Mouse (Mus musculus) layer of hippocampus, adult 2 months (tissue): Measurements from ENCODE around the gene Smpdl3b. TPM values are rescaled to one million over a fixed set of nuclear protein-coding genes. Genes with fewer than 3 reads are reported as not detected.
"Not testable (repeated sequence)": the region's sequence is repeated elsewhere in the genome, so short reads cannot be mapped to it uniquely, and the experiment has no call there.

ENCODE experiments used
- DNase-seq, 2 experiments: peaks; one replicate each; pipeline ENCODE4 v3.0.0; 2022; ENCODE audit warnings: low spot score in 2 of 2
- H3K27ac ChIP-seq: fragments of 200-600 bp; 2 replicates; pipeline ENCODE4 v1.8.1; 2022
- H3K4me3 ChIP-seq: fragments of 200-600 bp; 2 replicates; pipeline ENCODE4 v1.8.1; 2022; ENCODE audit warnings: mild to moderate bottlenecking
- CTCF ChIP-seq: fragments of 200-600 bp; conservative IDR thresholded peaks from 2 replicates; pipeline ENCODE4 v1.8.1; 2022; ENCODE audit warnings: antibody characterized with exemption, mild to moderate bottlenecking, moderate library complexity
- long read RNA-seq, 2 experiments: library from polyadenylated mRNA; stranded (forward); transcript quantifications; one replicate each; pipeline ENCODE4 v2.0.0; 2021; ENCODE audit warnings: borderline mapping rate in 2 of 2
- total RNA-seq, 2 experiments: library from RNA; stranded (reverse); gene quantifications; 2 replicates each; pipeline ENCODE4 v1.2.3; 2021

The Smpdl3b gene
- total RNA-seq, result 1 to 10 TPM; 3.6 to 4.5 TPM
- long read RNA-seq, experiment 1, partial matches to known transcripts, result 1 of 2 reads
- long read RNA-seq, experiment 1, other reads (novel, unspliced or antisense), result 1 of 2 reads
- long read RNA-seq, experiment 2, partial matches to known transcripts, result 0 of 5 reads
- long read RNA-seq, experiment 2, other reads (novel, unspliced or antisense), result 3 of 5 reads

DNA sequence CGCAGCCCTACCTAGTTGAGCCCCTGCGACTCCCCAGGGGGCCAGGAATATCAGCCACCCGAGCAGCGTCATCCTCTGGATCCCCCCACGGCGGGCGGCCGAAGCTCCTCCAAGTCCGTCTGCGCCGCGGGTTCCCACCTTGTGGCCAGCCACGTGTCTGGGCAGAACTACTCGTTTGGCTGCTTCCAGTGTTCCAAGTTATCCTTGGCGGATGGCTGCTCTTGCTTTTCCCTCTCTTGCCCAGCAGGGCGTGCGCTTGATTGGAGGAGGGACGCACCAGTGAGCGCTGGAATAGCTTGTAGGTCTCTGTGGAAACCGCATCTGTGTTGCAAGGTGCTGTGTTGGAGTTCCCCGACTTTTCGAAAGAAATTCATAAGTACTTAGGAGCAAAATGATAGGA, at the start of gene Smpdl3b:
TSS of gene Smpdl3b (minus strand) at position 279 of the 400 bp plus-strand sequence.
- peak within 1 kb of the TSS; percentile 59 for H3K4me3 ChIP-seq
- peak; percentile 83 for TF ChIP-seq CTCF
- peak; percentile 65 to 72 for DNase-seq

DNA sequence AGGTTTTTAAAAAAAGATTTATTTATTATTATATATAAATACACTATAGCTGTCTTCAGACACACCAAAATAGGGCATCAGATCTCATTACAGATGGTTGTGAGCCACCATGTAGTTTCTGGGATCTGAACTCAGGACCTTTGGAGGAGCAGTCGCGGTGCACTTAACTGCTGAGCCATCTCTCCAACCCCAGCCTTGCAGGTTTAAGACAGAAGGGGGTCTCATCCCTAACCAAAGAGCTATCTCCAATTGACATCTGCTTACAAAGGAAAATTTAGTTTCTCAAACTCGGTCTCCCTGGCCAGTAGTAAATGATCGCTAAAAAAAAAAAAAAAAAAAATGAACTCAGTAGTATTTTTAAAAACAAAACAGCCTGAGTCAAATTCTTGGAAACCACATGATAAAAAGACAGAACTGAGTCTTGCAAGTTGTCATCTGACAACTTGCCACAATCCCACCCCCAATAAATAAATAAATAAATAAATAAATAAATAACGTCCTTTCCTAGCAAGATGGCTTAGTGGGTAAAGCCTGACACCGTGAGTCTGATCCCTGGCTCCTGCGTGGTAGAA, 49.7 kb upstream of the Smpdl3b start:
- no peak for TF ChIP-seq CTCF
- H3K27ac ChIP-seq, result no peak overlapping the region
- no peak overlapping the region for H3K4me3 ChIP-seq
- DNase-seq, result no peak

More for the DNA sequence above, at the start of gene Smpdl3b:
- H3K27ac ChIP-seq, result peak within 1 kb of the TSS; percentile 71

DNA sequence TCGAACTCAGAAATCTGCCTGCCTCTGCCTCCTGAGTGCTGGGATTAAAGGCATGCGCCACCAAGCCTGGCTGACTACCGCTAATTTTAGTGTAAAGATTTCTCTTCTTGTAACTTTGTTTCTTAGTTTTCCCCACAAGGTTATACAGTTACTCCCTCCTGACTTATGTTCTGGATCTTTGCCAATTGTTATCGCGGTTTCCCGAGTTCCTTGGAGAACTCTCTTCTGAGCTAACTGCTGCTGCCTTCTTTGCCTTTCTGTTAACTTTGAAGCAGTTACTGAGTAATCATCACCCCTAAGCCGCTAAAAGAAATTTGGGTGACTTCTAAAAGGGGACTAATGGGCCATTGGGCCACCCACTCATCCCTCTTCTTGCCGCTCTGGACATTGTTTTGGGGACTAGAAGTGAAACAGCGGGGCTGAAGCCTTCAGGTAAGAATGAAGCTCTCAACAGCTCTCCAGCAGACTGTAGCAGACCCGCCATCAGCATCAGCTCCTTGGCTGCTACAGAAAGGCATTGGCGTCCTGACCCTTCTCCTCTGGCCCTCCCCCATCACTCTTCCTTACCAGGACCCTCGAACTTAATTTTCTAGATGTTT, 48.6 kb upstream of the Smpdl3b start:
- TF ChIP-seq CTCF, result no peak
- no peak for DNase-seq

DNA sequence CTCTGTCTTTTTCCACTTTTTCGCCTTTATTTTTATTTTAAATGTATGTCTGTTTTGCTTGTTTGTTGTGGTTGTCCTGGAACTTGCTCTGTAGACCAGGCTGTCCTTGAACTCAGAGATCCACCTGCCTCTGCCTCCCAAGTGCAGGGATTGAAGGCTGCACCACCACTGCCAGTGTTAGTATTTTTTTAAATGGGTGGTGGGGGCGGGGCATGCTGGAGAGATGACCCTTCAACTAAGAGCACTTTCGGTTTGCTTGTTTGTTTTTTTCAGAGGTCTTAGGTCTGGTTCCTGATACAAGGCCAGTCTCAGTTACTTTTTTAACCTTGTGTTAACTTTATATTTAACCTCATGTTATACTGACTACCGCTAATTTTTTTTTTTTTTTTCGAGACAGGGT, 48.1 kb upstream of the Smpdl3b start:
- Histone ChIP-seq H3K4me3 (no peak overlapping the region), H3K27ac (no peak overlapping the region)
- DNase-seq, result no peak
- no peak for TF ChIP-seq CTCF

More for the DNA sequence above, 48.6 kb upstream of the Smpdl3b start:
- Histone ChIP-seq H3K27ac (no peak overlapping the region), H3K4me3 (no peak overlapping the region)

DNA sequence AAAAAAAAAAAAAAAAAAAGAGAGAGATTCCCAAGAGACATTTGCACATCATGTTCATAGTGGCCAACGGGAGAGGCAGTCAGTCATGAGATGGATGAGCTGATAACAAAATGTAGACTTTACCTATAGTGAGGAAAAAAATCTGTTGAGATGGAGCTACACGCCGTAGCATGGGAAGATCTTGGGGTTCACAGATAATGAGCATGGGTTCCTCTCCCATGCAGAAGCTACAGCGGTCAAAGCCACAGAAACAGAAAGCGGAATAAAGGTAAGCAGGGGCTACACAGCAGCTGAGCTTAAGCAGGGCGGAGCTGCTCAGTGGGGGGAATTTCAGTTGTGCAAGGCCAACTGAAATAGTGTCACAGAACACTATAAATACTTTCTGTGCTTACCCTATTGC, 47.3 kb upstream of the Smpdl3b start:
- Histone ChIP-seq H3K4me3 (no peak overlapping the region), H3K27ac (no peak overlapping the region)
- no peak for TF ChIP-seq CTCF
- no peak for DNase-seq

DNA sequence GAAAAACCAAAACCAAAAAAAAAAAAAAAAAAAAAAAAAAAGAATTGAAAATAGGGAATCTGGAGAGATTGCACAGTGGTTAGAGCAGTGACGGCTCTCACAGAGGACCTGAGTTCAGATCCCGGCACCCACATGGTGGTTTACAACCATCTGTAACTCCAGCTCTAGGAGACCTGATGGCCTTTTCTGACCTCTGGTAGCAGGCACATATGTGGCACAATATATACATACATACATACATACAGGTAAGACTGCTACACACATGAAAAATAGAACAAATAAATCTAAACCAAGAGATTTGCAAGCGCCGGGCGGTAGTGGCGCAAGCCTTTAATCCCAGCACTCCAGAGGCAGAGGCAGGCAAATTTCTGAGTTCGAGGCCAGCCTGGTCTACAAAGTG, 46.8 kb upstream of the Smpdl3b start:
- Histone ChIP-seq H3K27ac (no peak overlapping the region), H3K4me3 (no peak overlapping the region)
- DNase-seq, result no peak
- no peak for TF ChIP-seq CTCF

DNA sequence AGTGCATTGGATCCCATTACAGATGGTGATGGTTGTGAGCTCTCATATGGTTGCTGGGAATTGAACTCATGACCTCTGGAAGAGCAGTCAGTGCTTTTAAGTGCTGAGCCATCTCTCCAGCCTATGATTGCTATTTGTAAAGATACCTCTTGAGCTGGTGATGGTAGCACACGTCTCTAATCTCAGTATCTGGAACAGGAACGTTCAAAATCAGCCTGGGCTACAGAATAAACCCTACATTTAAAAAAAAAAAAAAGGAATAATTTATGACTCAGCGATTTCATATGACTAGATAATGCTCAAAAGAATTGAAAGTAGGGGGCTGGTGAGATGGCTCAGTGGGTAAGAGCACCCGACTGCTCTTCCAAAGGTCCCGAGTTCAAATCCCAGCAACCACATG, 46.2 kb upstream of the Smpdl3b start:
- no peak overlapping the region for H3K27ac ChIP-seq
- TF ChIP-seq CTCF, result no peak
- no peak overlapping the region for H3K4me3 ChIP-seq
- DNase-seq, result no peak

DNA sequence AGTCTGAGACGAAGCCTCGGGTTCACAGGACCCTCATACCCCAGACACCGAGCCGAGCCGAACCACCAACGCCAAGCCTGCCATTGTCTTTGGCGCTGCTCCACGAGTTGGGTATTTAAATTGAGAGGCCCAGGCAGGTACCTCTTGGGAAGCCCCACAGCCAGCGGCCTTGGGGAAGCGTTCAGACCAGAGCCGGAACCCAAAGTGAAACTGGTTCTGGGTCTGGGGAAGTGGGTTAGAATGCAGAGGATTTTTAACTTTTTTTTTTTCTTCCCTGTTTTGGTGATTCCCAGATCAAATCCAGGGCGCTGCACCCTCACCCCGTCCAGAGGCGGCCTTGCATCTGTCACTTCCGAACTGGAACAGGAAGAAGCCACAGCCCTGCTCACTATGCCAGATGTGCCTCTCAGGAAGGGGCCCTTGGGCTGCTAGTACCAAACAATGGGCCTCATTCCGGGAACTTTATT, 45.2 kb upstream of the Smpdl3b start:
- no peak for TF ChIP-seq CTCF
- DNase-seq, result no peak
- no peak overlapping the region for H3K27ac ChIP-seq
- no peak overlapping the region for H3K4me3 ChIP-seq

DNA sequence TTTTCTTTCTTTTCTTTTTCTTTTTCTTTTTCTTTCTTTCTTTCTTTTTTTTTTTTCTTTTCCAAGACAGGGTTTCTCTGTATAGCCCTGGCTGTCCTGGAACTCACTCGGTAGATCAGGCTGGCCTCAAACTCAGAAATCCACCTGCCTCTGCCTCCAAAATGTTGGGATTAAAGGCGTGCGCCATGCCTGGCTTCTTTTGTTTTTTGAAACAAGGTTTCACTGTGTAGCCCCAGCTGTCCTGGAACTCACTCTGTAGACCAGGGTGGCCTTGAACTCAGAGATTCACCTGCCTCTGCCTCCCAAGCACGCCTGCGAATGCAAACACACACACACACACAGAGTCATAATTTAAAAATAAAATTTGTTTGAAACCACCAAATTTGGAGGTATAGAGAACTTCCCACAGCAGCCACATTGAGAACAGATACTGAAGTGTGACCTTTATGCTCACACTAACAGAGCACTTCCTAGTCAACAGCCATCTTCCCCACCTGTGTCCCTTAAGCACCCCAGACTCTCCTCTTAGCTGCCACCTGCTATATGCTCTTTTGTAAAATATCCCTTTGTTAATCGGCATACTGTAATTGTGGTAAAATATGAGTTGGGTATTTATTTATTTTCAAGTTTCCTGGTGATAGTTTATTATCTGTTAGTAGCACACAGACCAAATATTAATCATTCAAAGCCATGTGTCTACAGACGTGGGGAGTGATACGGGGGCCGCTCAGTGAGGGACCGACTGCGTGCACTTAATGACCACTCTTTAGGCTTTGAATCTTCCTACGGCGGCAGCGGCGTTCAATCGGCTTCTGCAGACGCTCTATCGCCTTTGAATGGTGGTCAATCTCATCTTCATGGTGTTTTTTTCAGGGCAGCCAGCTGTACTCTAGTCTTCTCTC, 44.4 kb upstream of the Smpdl3b start:
- no peak for TF ChIP-seq CTCF
- H3K27ac ChIP-seq, result no peak overlapping the region
- DNase-seq, result no peak
- no peak overlapping the region for H3K4me3 ChIP-seq

DNA sequence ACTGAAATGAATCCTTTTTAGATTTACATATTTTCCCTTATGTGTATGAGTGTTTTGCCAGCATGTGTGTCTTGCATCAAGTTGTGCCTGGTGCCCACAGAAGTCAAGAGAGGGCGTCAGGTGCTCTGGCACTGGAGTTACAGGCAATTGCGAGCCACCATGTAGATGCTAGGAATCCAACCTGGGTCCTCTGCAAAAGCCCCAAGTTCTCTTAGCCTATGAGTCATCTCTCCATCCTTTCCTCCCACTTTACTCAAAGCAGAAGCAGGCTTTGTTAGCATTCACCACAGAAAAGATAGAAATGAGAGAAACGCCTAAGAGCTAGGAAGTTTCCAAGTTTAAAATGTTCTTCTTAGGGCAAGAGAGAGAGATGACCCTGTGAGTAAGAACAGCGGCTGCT, 42.8 kb upstream of the Smpdl3b start:
- no peak for TF ChIP-seq CTCF
- no peak for DNase-seq
- Histone ChIP-seq H3K27ac (no peak overlapping the region), H3K4me3 (no peak overlapping the region)

DNA sequence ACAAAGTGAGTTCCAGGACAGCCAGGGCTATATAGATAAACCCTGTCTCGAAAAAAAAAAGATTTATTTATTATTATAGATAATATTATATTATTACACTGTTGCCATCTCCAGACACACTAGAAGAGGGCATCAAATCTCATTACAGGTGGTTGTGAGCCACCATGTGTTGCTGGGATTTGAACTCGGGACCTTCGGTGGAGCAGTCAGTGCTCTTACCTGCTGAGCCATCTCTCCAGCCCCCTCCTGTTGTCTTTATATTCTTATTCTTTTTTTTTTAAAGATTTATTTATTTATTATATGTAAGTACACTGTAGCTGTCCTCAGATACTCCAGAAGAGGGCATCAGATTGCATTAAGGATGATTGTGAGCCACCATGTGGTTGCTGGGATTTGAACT, 41.6 kb upstream of the Smpdl3b start:
- 0 out of 2 replicates have a peak, but pooled peaks have one; percentile 10 for TF ChIP-seq CTCF
- H3K4me3 ChIP-seq, DNase-seq, H3K27ac ChIP-seq: not testable (repeated sequence)

DNA sequence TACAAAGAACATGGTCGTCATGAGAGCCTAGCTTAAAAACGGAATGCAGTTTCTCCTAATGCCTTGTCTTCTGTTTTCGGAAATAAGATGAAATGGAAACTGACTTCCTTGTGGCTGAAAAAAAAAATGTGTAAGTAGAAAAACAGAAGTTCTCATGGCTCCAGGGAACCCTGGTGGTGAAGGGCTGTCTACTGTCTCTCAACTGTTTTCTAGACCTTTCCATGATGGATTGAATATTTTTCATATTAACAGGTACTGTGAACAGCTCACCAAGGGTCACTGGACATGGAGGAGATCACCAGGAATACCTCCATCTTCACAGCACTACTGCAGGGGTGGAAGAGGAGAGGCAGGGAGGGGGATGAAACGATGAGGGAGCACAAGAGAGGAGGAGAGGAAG, 41.0 kb upstream of the Smpdl3b start:
- no peak for DNase-seq
- no peak for TF ChIP-seq CTCF
- H3K27ac ChIP-seq, result no peak overlapping the region

DNA sequence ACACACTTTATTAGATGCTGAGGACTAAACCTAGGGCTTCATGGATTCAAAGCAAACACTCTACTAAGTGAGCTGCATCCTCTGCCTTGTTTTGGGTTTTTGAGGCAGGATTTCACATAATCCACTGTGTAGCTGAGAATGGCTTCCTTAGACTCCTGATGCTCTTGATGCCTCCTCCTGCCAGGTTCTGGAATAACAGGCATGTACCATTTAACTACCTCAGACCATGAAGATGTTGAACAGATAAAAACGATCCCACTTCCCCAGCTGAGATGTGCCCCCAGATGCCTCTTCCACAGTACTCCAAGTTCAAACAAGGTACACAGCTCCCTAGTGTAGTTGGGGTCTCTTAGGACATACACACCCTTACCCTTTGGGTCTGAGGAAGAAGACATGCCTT, 40.4 kb upstream of the Smpdl3b start:
- TF ChIP-seq CTCF, result no peak; the same call in 1 of the 2 replicates
- H3K4me3 ChIP-seq, result no peak overlapping the region
- DNase-seq, result no peak
- H3K27ac ChIP-seq, result no peak overlapping the region

More for the DNA sequence above, 41.0 kb upstream of the Smpdl3b start:
- no peak overlapping the region for H3K4me3 ChIP-seq
